Mouse (Mus musculus) heart, adult 2 months (tissue): ENCODE measurements at regions not wholly inside any gene's neighbourhood (a gene's known extent, or its start where the extent isn't known, plus 50 kb on each side); places are given as distances from the start of the nearest gene placed in this dataset.

Experiments
- DNase-seq, 2 experiments: peaks; one replicate each; pipeline ENCODE4 v3.0.0; 2021
- H3K27ac ChIP-seq: fragments of 200-600 bp; 2 replicates; pipeline ENCODE4 v1.8.1; 2022
- H3K27me3 ChIP-seq: fragments of 200-500 bp; 2 replicates; pipeline ENCODE4 v1.6.1; 2012; ENCODE audit warnings: mild to moderate bottlenecking, low read length, inconsistent platforms, mixed read lengths; ENCODE audit not compliant: control insufficient read depth, insufficient read depth
- H3K36me3 ChIP-seq: fragments of 200-500 bp; 2 replicates; pipeline ENCODE4 v1.6.1; 2012; ENCODE audit warnings: low read length, inconsistent platforms; ENCODE audit not compliant: control insufficient read depth, insufficient read depth
- H3K4me1 ChIP-seq: fragments of 200-500 bp; 2 replicates; pipeline ENCODE4 v1.6.1; 2011; ENCODE audit warnings: low read length; ENCODE audit not compliant: control insufficient read depth, insufficient read depth
- H3K4me3 ChIP-seq: fragments of 200-600 bp; 2 replicates; pipeline ENCODE4 v1.8.1; 2022
- H3K79me2 ChIP-seq: fragments of 200-500 bp; replicated peaks from 2 replicates; pipeline ENCODE4 v1.6.1; 2012; ENCODE audit warnings: mild to moderate bottlenecking, inconsistent platforms, low read length, moderate library complexity, mixed read lengths; ENCODE audit not compliant: control insufficient read depth, insufficient read depth
- H3K9ac ChIP-seq: fragments of 200-500 bp; 2 replicates; pipeline ENCODE4 v1.6.1; 2012; ENCODE audit warnings: low read depth, mild to moderate bottlenecking, control low read depth, inconsistent platforms, low read length, mixed read lengths
- CTCF ChIP-seq: fragments of 200-600 bp; IDR thresholded peaks from 2 replicates; pipeline ENCODE4 v1.8.1; 2022; ENCODE audit warnings: antibody characterized with exemption, mild to moderate bottlenecking, moderate library complexity
- EP300 ChIP-seq: fragments of 200-500 bp; IDR thresholded peaks from 2 replicates; pipeline ENCODE4 v1.6.1; 2011; ENCODE audit warnings: low read depth, low read length, control low read depth; ENCODE audit not compliant: insufficient read depth
- POLR2A ChIP-seq: fragments of 200-500 bp; IDR thresholded peaks from 2 replicates; pipeline ENCODE4 v1.6.1; 2011; ENCODE audit warnings: mild to moderate bottlenecking, low read depth, low read length, control low read depth; ENCODE audit not compliant: insufficient read depth
- WGBS: fragments of 180-500 bp; shearing (Covaris S2); methylation state at CpG from one replicate; pipeline ENCODE4 v1.1.7; 2018; 5-methylcytosine and 5-hydroxymethylcytosine counted together
- intact Hi-C: fragments of 180-260 bp; cut with DNase I; formaldehyde crosslinking; loops from one replicate; pipeline ENCODE4 v1.15.1; 2025

DNA sequence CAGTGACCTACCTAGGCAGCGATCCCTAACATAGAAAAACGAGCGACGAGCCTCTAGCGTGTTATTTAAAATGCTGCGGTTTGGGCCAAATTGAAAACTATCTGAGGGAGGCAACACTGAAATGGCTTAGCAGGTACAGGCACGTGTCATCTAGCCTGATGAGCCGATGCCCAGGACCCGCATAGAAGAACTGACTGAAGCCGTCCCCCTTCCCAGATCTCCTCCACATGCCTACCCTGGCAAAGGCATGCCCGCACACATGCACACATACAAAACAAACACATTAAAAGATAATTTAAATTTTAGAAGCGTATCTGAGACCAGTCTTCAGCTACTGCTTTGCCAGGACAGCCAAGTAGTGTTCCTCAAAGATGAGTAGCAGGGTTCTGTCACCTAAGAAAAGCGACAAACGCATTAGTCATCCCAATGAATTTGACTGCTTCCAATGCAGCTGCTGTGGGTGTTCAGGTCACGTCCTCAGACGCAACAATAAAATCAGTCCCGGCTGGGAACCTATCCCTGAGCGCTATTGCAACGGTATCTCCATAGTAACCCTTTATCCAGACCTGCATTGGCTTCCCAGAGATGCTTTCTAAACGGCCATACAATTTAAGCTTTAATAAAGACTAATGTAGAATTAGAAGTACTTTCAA lies 577.0 kb upstream of the Gm10131 start:
- no peaks in the 10 kb centered on the region for H3K4me1 ChIP-seq

DNA sequence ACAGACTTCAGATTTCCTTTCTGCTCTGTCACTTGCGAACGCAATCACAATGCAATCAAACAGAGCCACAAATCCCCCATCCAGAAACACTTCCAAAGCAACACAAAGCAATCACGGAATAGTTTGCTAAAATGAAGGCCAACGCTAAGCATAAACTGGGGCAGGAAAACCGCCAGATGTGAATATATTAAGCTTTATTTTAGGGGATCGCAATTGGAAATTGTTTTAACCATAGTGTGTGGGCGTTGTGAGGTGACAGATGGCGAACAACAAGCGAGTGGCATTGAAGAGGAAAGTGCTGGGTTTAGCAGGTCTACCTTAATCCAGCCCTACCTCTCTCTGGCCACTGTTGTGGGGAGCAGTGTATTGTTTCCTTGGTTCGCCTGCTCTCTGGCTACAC lies 574.8 kb upstream of the Gm10131 start:
- 87% methylated on average over 10 of the region's 10 CpGs for WGBS
- no peaks in the 10 kb centered on the region for H3K4me1 ChIP-seq
- no peaks in the 10 kb centered on the region for H3K36me3 ChIP-seq
- H3K79me2 ChIP-seq, result no peaks in the 10 kb centered on the region
- H3K4me3 ChIP-seq, result no peak overlapping the region
- peaks cover 2% of the 10 kb centered on the region for H3K27me3 ChIP-seq
- intact Hi-C loops, result no loop called here
- no peak overlapping the region for H3K9ac ChIP-seq
- TF ChIP-seq POLR2A (no peak), EP300 (no peak), CTCF (no peak)
- no peak overlapping the region for H3K27ac ChIP-seq
- no peak for DNase-seq

More for the DNA sequence above, 577.0 kb upstream of the Gm10131 start:
- Histone ChIP-seq H3K27ac (no peak overlapping the region), H3K36me3 (no peaks in the 10 kb centered on the region), H3K27me3 (peaks cover 2% of the 10 kb centered on the region), H3K9ac (no peak overlapping the region), H3K4me3 (no peak overlapping the region), H3K79me2 (no peaks in the 10 kb centered on the region)
- 81% methylated on average over 20 of the region's 20 CpGs for WGBS
- no peak for DNase-seq
- intact Hi-C loops, result no loop called here
- TF ChIP-seq POLR2A (no peak), EP300 (no peak), CTCF (no peak)

DNA sequence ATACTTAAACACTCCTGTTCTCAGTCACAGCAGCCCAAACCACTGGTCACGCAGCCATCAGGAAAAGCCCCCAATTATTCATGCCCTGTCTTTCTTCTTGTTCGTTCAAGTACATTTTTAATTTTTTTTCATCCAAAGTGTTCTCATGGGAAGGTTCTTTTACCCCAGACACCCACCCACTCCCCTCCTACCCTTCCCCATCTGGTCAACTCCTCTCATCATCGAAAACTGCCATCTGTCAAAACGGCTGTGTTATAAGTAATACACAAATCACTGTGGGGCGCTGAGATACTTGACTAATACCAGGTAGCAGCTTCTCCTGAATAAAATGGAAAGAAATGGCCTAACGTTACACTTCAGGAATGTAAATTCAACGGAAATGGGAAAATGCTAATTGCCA lies 573.1 kb upstream of the Gm10131 start:
- no peak overlapping the region for H3K4me3 ChIP-seq
- TF ChIP-seq EP300 (no peak), CTCF (no peak), POLR2A (no peak)
- no peaks in the 10 kb centered on the region for H3K4me1 ChIP-seq
- H3K9ac ChIP-seq, result no peak overlapping the region
- no peak overlapping the region for H3K27ac ChIP-seq
- H3K36me3 ChIP-seq, result no peaks in the 10 kb centered on the region
- H3K27me3 ChIP-seq, result peaks cover 2% of the 10 kb centered on the region
- no peaks in the 10 kb centered on the region for H3K79me2 ChIP-seq
- no peak for DNase-seq
- intact Hi-C loops, result no loop called here
- WGBS, result 83% methylated on average over 7 of the region's 7 CpGs

DNA sequence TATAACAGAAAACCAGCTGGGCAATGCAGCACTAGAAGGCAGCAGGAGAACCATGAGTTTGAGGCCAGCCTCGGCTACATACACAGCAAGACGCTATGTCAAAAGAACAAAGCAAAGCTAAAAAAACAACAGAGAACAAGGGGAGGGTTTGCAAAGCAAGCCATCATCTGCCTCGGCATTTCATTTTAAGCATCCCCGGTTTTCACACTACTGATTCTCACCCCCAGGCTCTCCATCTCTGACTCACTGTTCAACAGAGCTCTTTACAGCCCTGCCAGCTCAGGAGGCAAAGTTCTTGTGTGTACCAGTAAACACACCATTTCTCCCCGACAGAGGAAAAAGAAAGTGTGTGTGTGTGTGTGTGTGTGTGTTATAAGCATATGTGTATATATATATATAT lies 571.6 kb upstream of the Gm10131 start:
- intact Hi-C loops, result no loop called here

DNA sequence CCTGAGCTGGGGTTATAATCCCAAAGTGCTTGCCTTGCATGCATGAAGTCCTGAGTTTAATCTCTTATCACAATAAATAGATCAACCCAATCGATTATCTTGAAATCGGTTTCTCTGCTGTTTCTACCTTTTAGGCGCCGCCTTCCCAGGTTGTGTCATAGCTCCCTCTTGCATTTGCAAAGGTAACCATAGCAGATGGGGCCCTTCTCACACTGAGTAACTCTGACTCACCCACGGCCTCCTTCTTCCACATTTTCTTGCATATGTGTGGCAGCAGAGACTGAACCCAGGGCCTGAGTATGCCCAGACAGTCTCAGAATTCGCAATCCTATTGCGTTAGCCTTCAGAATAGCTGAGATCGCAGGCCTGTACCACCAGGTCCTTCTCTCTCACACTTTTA lies 570.7 kb upstream of the Gm10131 start:
- Histone ChIP-seq H3K4me3 (no peak overlapping the region), H3K9ac (no peak overlapping the region), H3K4me1 (no peaks in the 10 kb centered on the region), H3K27ac (no peak overlapping the region), H3K79me2 (no peaks in the 10 kb centered on the region), H3K27me3 (no peaks in the 10 kb centered on the region), H3K36me3 (no peaks in the 10 kb centered on the region)
- no peak for DNase-seq
- TF ChIP-seq EP300 (no peak), CTCF (no peak), POLR2A (no peak)
- 95% methylated on average over 8 of the region's 8 CpGs for WGBS
- intact Hi-C loops, result no loop called here

More for the DNA sequence above, 571.6 kb upstream of the Gm10131 start:
- TF ChIP-seq CTCF, result no peak
- TF ChIP-seq POLR2A, result no peak
- no peak for TF ChIP-seq EP300
- Histone ChIP-seq H3K9ac (no peak overlapping the region), H3K4me3 (no peak overlapping the region), H3K36me3 (no peaks in the 10 kb centered on the region), H3K27me3 (no peaks in the 10 kb centered on the region), H3K79me2 (no peaks in the 10 kb centered on the region), H3K4me1 (no peaks in the 10 kb centered on the region), H3K27ac (no peak overlapping the region)
- no peak for DNase-seq
- WGBS, result 90% methylated on average over 5 of the region's 5 CpGs

DNA sequence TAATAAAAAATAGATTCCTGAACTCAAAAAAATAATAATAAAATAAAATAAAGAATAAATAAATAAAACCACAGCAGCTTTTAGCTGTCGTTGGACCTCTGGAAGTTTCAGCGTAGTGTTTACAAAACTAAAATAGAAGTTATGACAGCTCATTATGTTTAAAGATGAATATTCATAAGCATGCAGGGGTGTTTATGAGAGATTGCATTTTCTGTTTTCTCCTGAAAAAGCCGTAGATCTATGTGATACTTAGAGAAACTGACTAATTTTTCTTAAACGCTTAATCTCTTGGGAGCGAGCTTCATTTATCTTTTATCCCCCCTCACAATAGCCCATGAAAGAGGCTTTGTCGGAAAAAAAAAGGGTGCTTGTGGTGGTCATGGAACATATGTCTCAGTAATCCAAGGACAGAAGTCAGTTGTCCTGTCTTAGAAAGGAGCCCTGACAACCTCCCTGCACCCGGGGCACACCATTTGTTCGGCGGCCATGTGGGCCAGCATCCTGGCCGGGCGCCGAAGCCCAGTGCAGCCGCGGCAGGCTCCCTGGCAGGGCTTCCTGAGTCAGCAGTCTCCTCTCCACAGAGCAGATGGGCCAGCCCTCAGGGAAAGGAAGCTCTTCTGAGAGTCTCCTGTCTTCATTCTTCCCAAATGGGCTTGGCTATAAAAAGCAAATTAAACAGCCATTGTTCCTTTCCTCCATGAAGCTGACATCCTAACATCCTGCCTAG lies 568.2 kb upstream of the Gm10131 start:
- no peak overlapping the region for H3K9ac ChIP-seq
- H3K27me3 ChIP-seq, result no peaks in the 10 kb centered on the region
- no peak for TF ChIP-seq POLR2A
- no peak for TF ChIP-seq CTCF
- TF ChIP-seq EP300, result no peak
- no peak overlapping the region for H3K27ac ChIP-seq
- 21% methylated on average over 14 of the region's 14 CpGs for WGBS
- no peaks in the 10 kb centered on the region for H3K79me2 ChIP-seq
- intact Hi-C loops, result no loop called here
- H3K4me1 ChIP-seq, result no peaks in the 10 kb centered on the region
- H3K4me3 ChIP-seq, result no peak overlapping the region
- DNase-seq, result peak; percentile 38 to 39
- H3K36me3 ChIP-seq, result no peaks in the 10 kb centered on the region
